Mouse (Mus musculus): ENCODE data around the gene Ehd2.

DNA sequence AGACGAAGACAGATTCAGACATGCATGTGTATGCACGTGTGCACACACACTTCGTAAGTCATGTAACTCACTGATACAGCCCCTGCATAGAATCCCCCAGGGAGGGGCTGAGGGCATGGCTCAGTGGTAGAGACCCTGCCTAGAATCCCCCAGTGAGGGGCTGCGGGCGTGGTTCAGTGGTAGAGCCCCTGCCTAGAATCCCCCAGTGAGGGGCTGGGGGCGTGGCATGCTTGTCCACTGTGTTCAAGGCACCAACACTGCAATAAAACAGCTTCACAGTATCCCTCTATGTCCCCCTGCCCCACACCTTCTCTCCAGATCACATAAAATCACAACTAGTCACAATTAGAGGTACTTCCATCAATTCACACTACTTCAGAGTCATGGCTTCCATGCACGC lies 5.6 kb downstream of the Ehd2 start:
- TF ChIP-seq POLR2A (IDR thresholded peaks at IDR 0.05; ENCODE audit: borderline replicate concordance, extremely low read depth, low read depth, low read length) (no peak), CTCF (IDR thresholded peaks at IDR 0.05; ENCODE audit: insufficient read depth, low read length) (no peak)
